In genomic region chr17:78451332-78451793, GRCm38 (mm10) we compare ENCODE assay signal across 10 mouse cellular contexts. TPM values are rescaled to one million over a fixed set of nuclear protein-coding genes. Genes with fewer than 3 reads are reported as not detected.
A peak's percentile ranks its signal among the peaks of the same experiment; 100 is the strongest.
DNase-seq lines count a peak whose midpoint lies in the region; ATAC-seq and TF ChIP-seq lines count a peak whose summit lies in the region.
"Had no signal": no experiment of that assay in that cellular context is flagged by ENCODE, and none has a peak within 500 bp of the region (broad histone marks: within the 10 kb centered on the region; RNA-seq: fewer than 3 reads in every experiment).

No protein-coding gene starts in this region.

- peak; percentile 77 to 79 for ATAC-seq in hematopoietic stem cell, adult 5-6 weeks (replicated peaks in 1 of 2; ENCODE audit: insufficient read depth in 1 of 2, low FRiP score in 2 of 2, low TSS enrichment in 1 of 2, low read depth in 1 of 2, poor library complexity in 2 of 2, severe bottlenecking in 2 of 2)
- ATAC-seq: midbrain, embryonic 16.5 days had no signal

- no peak for TF ChIP-seq CTCF in thymus, adult 2 months (IDR thresholded peaks at IDR 0.05; ENCODE audit: borderline replicate concordance, control insufficient read depth, extremely low read depth, insufficient read depth, low read length, poor library complexity)

- DNase-seq in adrenal gland, adult 8-10 months, result peak; percentile 13
- DNase-seq in adrenal gland, adult 18-20 months (ENCODE audit: low spot score in 2 of 2), result no peak
- DNase-seq in thymus, adult 2 months, result peak; percentile 21
- DNase-seq in thymus, postnatal 10 days (ENCODE audit: low spot score in 2 of 2), result no peak
- peak; percentile 60 for DNase-seq in skeletal muscle tissue, adult 2 months (ENCODE audit: low read depth, low spot score)
- no peak for DNase-seq in Muller cell, postnatal 12 days (ENCODE audit: inconsistent ontology term)
- DNase-seq in spleen, adult 18-20 months, result no peak
- DNase-seq: liver, embryonic 13.5 days had no signal

- no peaks in the 10 kb centered on the region for H3K36me3 ChIP-seq in thymus, adult 2 months (ENCODE audit: control insufficient read depth, insufficient read depth, low read length)
- H3K36me3 ChIP-seq: liver, embryonic 13.5 days had no signal

- no peak for TF ChIP-seq POLR2A in thymus, adult 2 months (IDR thresholded peaks at IDR 0.05; ENCODE audit: control insufficient read depth, extremely low read depth, insufficient read depth, low read length, poor library complexity)

- H3K4me3 ChIP-seq in thymus, adult 2 months (ENCODE audit: control insufficient read depth, insufficient read depth, low read length), result no peak overlapping the region
- H3K4me3 ChIP-seq: liver, embryonic 13.5 days had no signal

- no peaks in the 10 kb centered on the region for H3K27me3 ChIP-seq in thymus, adult 2 months (ENCODE audit: control insufficient read depth, insufficient read depth, low read length)
- H3K27me3 ChIP-seq: liver, embryonic 13.5 days had no signal

- 22% methylated on average over 7 of the region's 7 CpGs for WGBS in thymus, adult 2 months

- no peak overlapping the region for H3K27ac ChIP-seq in thymus, adult 2 months (ENCODE audit: control insufficient read depth, insufficient read depth, low read length)
- H3K27ac ChIP-seq: liver, embryonic 13.5 days had no signal

- peaks cover 4% of the 10 kb centered on the region for H3K4me1 ChIP-seq in thymus, adult 2 months (replicated peaks; ENCODE audit: control insufficient read depth, insufficient read depth, low read length)
- H3K4me1 ChIP-seq: liver, embryonic 13.5 days had no signal

RNA-seq across cellular contexts. Expression of gene Fez2, which starts 33.4 kb away (rescaled TPM):
- 10 to 100 TPM; 56.4 to 85.3 (median 72.8) TPM for total RNA-seq in adrenal gland, adult 8-10 months (2022)
- 10 to 100 TPM; 47.0 to 60.6 TPM for total RNA-seq in adrenal gland, adult 18-20 months (2021)
- 13.9 and 14.9 TPM in 2 replicates for polyA plus RNA-seq in thymus, adult 2 months (2012; rRNA removed)
- 17.3 and 20.1 TPM in 2 replicates for total RNA-seq in hematopoietic stem cell, adult 5-6 weeks (2017)

RNA-seq across cellular contexts. Expression of gene Vit, which starts 56.5 kb away (rescaled TPM):
- total RNA-seq in adrenal gland, adult 8-10 months (2022), result 1 to 10 TPM; 2.4 to 3.5 (median 2.6) TPM
- 1 to 10 TPM; 1.4 to 3.9 TPM for total RNA-seq in adrenal gland, adult 18-20 months (2021)
- polyA plus RNA-seq in thymus, adult 2 months (2012; rRNA removed), result 0.77 and 1.0 TPM in 2 replicates
- total RNA-seq in hematopoietic stem cell, adult 5-6 weeks (2017), result 0.20 and 0.81 TPM in 2 replicates

Comparison
In these comparisons a context has a peak if more than half of its experiments do, and no peak if none do; other contexts are left out.
1. DNase-seq: peak in adrenal gland, adult 8-10 months (single experiment), thymus, adult 2 months (single experiment) and skeletal muscle tissue, adult 2 months (single experiment); none in adrenal gland, adult 18-20 months (0 of 2), thymus, postnatal 10 days (0 of 2), Muller cell, postnatal 12 days (single experiment) and spleen, adult 18-20 months (0 of 2).